Mouse (Mus musculus): ENCODE data around the gene Trim8.
A peak's percentile ranks its signal among the peaks of the same experiment; 100 is the strongest.

Trim8 gene

GRCm38 (mm10) chr19:46537357-46537756 lies 35.9 kb downstream of the Trim8 start:
- no peak for ATAC-seq (ENCODE audit: insufficient number of reproducible peaks, low FRiP score, low TSS enrichment)

GRCm38 (mm10) chr19:46538213-46538612 lies 36.7 kb downstream of the Trim8 start:
- no peak for ATAC-seq (ENCODE audit: insufficient number of reproducible peaks, low FRiP score, low TSS enrichment)

GRCm38 (mm10) chr19:46542750-46543149 lies 41.2 kb downstream of the Trim8 start:
- no peak for ATAC-seq (ENCODE audit: insufficient number of reproducible peaks, low FRiP score, low TSS enrichment)

- ATAC-seq (ENCODE audit: insufficient number of reproducible peaks, low FRiP score, low TSS enrichment) = no peak
Observed at GRCm38 (mm10) chr19:46547565-46547964, 46.1 kb downstream of the Trim8 start.

GRCm38 (mm10) chr19:46548110-46548509 lies 46.6 kb downstream of the Trim8 start:
- no peak for ATAC-seq (ENCODE audit: insufficient number of reproducible peaks, low FRiP score, low TSS enrichment)

- no peak for ATAC-seq (ENCODE audit: insufficient number of reproducible peaks, low FRiP score, low TSS enrichment)
Observed at GRCm38 (mm10) chr19:46550385-46550784, 48.9 kb downstream of the Trim8 start.

GRCm38 (mm10) chr19:46552496-46552895 lies 51.0 kb downstream of the Trim8 start:
- no peak for ATAC-seq (ENCODE audit: insufficient number of reproducible peaks, low FRiP score, low TSS enrichment)

- no peak for ATAC-seq (ENCODE audit: insufficient number of reproducible peaks, low FRiP score, low TSS enrichment)
Observed at GRCm38 (mm10) chr19:46553541-46553955, 52.0 kb downstream of the Trim8 start.

GRCm38 (mm10) chr19:46558009-46558408 lies 56.5 kb downstream of the Trim8 start:
- ATAC-seq (ENCODE audit: insufficient number of reproducible peaks, low FRiP score, low TSS enrichment) = no peak

GRCm38 (mm10) chr19:46558631-46559030 lies 57.1 kb downstream of the Trim8 start:
- ATAC-seq (ENCODE audit: insufficient number of reproducible peaks, low FRiP score, low TSS enrichment) = no peak

- ATAC-seq (ENCODE audit: insufficient number of reproducible peaks, low FRiP score, low TSS enrichment) = no peak
Observed at GRCm38 (mm10) chr19:46562132-46562531, 60.6 kb downstream of the Trim8 start.

- peak; percentile 79 for ATAC-seq (ENCODE audit: insufficient number of reproducible peaks, low FRiP score, low TSS enrichment)
Observed at GRCm38 (mm10) chr19:46562581-46563515, 61.3 kb downstream of the Trim8 start.

GRCm38 (mm10) chr19:46563603-46564002 lies 62.1 kb downstream of the Trim8 start:
- no peak for ATAC-seq (ENCODE audit: insufficient number of reproducible peaks, low FRiP score, low TSS enrichment)

GRCm38 (mm10) chr19:46564043-46564462 lies 62.6 kb downstream of the Trim8 start:
- ATAC-seq (ENCODE audit: insufficient number of reproducible peaks, low FRiP score, low TSS enrichment) = no peak
